Mouse (Mus musculus) naive thymus-derived CD4-positive, alpha-beta T cell, adult 2 months (primary cell): Measurements from ENCODE around the gene Gan.
A peak's percentile ranks its signal among the peaks of the same experiment; 100 is the strongest.

Source experiments
- DNase-seq: peaks from one replicate; pipeline ENCODE4 v3.0.0-alpha.2; 2011; ENCODE audit warnings: low read depth

Gene Gan

GRCm38 (mm10) chr8:117200803-117201202 lies 42.9 kb downstream of the Gan start:
- no peak for DNase-seq

DNA sequence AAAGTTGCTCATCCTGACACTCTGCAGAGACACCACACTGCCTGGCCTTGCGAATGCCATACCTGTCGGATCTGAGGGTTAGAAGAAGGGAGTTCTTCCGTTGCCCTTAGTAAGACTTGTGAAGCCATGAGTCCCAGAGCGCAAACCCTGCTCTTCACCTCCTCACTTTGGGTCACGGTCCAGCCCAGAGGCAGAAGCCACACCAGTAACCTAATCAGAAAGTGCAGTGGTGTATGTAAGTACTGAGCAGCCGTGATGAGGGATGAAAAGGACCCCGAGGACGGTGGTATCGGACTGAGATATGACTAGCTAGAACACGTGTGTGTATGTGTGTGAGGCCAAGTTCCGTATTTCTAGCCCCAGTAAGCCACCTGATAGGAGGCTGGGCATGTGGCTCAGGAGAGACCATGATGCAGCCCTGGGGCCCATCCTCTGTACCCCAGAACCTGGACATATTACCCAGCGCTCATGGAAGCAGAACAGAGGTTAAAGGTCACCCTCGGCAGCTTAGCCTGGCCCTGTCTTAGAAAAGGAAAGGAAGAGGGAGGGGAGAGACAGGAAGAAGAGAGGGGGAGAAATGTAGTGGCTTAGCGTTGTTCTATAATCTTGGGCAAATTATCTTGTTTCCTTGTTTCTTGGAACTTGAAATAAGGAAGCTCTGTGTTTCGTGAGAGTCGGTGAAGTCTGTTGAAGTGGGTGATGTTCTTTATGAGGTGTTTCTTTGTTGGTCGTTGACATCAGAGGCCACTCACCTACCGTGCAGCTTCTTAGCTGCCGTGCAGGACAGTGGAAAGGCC lies 43.5 kb downstream of the Gan start:
- DNase-seq = peak; percentile 15

- DNase-seq = no peak
Observed at GRCm38 (mm10) chr8:117203085-117203484, 45.1 kb downstream of the Gan start.

GRCm38 (mm10) chr8:117205884-117206283 lies 47.9 kb downstream of the Gan start:
- no peak for DNase-seq

GRCm38 (mm10) chr8:117206636-117207035 lies 48.7 kb downstream of the Gan start:
- no peak for DNase-seq

DNA sequence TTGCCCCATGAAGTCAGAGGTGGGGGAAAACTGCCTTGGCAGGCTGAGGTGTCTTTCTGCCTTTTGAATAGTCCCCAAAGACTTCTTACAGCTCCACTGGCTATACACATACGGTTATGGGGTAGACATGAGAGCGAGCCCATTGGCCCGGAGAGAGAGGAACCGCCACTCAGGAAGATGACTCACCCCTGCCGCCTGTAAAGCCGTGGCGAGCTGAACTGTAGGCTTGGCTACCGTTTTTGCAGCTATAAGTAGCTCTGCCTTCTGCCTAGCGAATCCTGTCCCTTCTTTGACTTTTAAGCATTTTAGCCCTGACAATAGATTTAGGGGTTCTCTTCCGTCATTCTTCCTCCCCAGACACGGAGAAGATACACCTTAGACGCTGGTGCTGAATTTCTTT lies 51.2 kb downstream of the Gan start:
- DNase-seq = no peak

DNA sequence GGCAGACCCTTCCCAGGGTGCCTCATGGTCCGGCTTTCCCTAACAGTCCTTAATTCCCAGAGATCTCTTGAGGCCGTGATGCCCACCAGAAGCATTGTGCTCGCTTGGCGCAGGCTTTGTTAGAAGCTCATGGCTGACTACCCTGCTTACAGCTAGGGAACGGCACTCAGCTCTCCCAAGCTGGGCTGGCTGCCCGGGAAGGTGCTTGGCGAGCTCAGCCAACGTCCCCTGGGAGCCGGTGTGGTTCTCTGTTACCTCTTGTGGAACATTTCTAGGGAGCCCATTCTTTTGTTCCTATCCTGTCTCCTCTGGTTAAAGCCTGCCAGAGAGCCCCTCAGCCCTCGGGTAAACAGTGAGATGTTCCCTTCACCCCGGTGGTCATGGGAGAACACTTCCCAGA lies 54.2 kb downstream of the Gan start:
- no peak for DNase-seq

DNA sequence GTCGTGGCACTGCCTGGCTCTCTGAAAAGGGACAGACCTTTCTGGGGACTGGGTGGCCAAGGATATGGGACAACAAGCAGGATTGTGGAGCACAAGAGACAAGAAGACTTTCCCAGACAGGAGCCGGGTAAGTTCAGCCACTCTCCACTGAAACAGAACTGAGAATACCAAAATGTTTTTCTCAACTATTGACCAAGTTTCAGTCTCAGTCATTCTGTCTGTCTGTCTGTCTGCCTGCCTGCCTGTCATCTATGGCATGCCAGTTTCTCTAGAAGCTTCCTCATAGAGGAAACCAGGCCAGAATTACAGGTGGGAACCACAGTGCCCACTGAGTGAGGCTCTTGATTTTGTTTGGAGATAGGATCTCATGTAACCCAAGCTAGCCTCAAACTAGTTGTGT lies 59.8 kb downstream of the Gan start:
- no peak for DNase-seq

- DNase-seq = no peak
Observed at GRCm38 (mm10) chr8:117222396-117222795, 64.5 kb downstream of the Gan start.

GRCm38 (mm10) chr8:117224630-117225029 lies 66.7 kb downstream of the Gan start:
- DNase-seq = peak; percentile 91

DNA sequence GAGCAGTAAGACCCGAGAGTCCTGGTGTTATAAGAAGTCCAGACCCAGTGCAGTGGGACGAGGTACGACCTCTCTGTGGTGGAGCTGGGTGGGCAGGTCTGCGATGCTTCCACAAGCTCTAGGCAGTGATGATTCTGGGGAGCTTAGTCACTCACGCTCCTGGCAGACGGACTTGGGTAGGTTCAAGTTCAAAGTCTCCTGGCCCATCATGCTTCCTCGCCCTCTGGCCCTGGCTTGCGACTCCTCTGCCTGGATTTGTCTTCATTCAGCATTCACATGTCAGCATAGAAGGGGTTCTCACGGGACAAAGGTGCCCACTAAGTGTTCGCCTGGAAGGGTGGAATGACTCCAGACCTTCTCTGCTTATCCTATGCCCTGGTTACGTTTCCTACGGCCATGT lies 68.4 kb downstream of the Gan start:
- DNase-seq = no peak

- DNase-seq = no peak
Observed at GRCm38 (mm10) chr8:117227339-117227738, 69.4 kb downstream of the Gan start.

DNA sequence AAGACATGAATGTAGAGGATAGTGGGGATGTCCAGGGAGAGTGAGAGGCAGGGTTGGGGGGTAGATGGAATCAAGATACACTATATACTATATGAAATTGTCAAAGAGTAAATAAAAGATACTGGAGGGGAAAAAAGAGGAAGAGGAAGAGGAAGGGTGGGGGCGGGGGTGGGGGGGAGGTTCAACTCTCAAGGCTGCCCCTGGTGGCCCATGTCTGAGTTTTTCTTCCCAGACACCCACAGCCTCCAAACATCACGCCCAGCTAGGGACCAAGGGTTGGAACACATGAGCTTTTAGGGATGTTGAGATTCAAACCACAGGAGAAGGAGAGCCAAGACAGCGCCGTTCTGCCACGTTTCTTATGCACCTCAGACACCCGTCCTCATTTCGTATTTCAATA lies 75.3 kb downstream of the Gan start:
- no peak for DNase-seq

GRCm38 (mm10) chr8:117236531-117236930 lies 78.6 kb downstream of the Gan start:
- no peak for DNase-seq

DNA sequence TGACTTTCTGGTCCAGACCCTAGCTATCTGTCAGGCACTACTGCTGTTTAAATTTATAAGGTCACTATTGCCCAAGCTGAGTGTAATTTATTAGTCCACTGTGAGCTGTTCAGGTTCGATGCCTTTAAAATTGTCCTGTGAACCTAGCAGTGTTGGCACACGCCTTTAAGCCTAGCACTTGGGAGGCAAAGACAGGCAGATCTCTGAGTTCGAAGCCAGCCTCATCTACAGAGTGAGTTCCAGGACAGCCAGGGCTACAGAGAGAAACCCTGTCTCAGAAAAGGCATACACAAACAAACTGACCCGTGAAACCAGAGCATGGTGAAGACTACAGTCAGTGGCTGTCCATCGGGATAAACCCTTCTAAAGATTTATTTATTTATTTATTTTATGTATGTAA lies 82.4 kb downstream of the Gan start:
- DNase-seq = no peak

DNA sequence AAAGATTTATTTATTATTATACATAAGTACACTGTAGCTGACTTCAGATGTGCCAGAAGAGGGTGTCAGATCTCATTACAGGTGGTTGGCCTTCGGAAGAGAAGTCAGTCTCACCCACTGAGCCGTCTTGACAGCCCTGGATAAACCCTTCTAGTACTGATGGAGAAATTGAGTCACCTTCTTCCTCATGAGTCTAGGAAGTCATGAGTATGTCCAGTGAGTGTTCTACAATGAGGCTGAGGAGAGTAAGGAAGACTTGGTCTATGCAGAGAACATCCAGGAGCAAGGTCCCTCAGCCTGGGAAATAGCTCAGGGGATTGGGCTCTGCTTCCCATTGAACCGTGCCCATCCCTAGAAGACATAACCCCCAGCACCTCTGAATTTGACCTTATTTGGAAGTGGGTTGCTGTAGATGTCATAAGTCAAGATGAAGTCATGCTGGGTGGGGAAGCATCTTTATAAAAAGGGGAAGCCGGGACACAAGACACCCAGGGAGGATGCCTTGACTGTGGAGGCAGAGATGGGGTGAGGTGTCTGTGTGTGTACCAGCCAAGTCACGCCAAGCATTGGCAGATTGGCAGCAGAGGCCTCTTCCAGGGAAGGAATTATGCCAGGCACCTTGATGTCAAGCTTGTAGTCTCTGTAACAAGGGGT lies 83.0 kb downstream of the Gan start:
- no peak for DNase-seq

DNA sequence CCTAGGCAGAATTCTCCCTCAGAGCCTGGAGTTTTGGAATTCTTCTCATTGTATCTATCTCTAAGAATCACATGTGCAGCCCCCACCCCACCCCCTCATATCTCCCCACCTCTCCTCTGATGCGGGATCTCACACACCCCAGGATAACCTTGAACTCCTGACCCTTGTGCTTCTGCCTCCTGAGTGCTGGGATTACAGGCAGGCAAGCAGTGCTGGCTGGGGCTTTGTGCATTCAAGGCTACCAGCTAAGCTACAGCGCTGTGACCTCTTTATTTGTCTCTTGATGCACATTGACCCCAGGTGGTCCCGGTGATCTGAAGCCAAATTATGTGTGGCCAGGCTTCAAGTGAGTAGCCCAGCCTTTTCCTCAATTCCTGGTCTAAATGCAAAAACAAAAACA lies 83.9 kb downstream of the Gan start:
- no peak for DNase-seq

DNA sequence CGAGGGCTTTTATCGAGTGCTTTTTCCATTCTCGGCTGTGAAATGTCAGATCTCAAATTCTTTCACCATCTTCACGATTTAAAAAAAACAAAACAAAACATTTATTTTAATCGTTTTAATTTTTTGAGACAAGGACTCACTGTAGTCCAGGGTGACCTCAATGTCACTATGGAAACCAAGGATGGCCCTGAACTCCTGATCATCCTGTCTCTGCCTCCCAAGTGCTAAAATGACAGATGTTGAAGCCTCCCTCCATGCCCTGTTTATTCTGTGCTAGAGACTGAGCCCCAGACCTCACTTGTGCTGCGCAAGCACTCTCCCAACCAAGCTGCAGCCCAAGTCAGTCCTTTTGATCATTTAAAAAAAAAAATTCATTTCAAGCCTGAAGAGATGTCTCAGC lies 84.4 kb downstream of the Gan start:
- no peak for DNase-seq

GRCm38 (mm10) chr8:117244601-117245000 lies 86.7 kb downstream of the Gan start:
- DNase-seq = no peak

DNA sequence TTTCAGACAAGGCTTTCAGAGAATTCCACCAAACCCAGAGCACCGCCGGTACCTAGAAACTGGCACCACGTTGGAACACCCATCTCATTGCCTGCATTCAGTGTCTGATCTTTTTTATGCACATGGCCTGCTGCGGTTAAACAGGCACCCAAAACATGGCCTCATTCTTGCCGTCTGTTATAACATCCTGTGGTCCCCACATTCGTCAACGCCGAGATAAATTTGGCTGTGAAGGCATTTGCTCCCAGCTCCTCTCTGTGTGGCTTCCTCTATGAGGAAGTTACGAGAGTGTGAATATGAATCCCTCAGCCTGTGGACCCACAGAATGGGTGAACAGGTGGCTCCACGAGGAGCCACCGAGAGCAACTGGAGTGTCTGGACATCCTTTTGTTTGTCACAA lies 90.4 kb downstream of the Gan start:
- DNase-seq = no peak

DNA sequence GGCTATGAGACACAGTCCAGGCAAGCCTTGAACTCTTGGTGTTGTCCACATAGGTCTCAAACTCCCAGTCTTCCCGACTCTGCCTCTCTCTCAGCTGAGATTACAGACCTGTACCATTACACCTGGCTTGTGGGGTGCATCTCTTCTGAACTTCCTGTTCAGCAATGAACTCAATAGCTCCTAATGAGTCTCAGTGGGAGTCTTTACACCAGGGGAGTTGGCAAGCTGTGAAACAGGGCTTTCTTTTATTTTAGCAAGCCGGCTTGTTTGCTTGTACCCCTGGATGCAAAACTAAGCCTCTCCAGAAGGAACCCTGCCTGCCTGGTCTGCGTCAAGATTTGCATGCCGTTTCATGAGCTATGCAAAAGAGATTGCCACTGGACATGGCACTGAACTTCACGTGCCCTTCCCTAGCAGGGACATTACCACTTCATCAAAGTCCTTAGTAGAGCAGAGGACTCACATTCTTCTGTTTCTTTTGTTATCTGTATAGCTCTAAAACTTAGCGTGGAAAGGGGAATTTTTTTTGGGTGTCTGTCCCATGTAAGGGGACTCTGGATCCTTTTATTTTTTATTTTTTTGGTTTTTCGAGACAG lies 93.2 kb downstream of the Gan start:
- DNase-seq = no peak

DNA sequence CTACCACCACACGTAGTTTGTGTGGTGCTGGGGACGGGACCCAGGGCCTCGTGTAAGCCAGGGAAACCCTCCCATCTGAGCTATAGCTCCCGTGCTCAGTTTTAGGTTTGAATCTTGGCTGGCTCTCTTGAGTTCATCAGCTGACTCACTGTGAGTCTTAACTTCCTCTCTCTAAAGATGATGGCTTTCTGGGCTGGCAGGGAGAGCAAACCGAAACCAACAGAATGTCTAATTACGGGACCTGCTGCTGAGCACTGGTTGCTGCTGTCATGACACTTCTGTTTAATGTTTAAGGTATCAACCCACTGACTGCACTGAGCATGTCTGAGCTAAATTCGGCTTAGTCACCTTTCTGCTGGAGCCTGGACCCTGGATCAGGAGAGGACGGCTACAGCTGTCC lies 94.7 kb downstream of the Gan start:
- DNase-seq = no peak
